Mouse (Mus musculus) urinary bladder, adult 18-20 months (tissue): Measurements from ENCODE around the gene Csdc2.
"Not testable (repeated sequence)": the region's sequence is repeated elsewhere in the genome, so short reads cannot be mapped to it uniquely, and the experiment has no call there.

Experiments used
- DNase-seq, 2 experiments: peaks; one replicate each; pipeline ENCODE4 v3.0.0; 2022; ENCODE audit warnings: low spot score in 2 of 2, mixed read lengths in 2 of 2

Gene Csdc2

GRCm38 (mm10) chr15:81955414-81955813 lies 18.9 kb downstream of the Csdc2 start:
- no peak for DNase-seq

GRCm38 (mm10) chr15:81956457-81956856 lies 19.9 kb downstream of the Csdc2 start:
- no peak for DNase-seq

- no peak for DNase-seq
Observed at GRCm38 (mm10) chr15:81957598-81957997, 21.0 kb downstream of the Csdc2 start.

GRCm38 (mm10) chr15:81958906-81959305 lies 22.3 kb downstream of the Csdc2 start:
- DNase-seq, result no peak

- DNase-seq, result peak; percentile 96 to 97
Observed at GRCm38 (mm10) chr15:81960171-81961077, 23.9 kb downstream of the Csdc2 start, which contains the start of gene Pmm1. Pmm1 (minus strand) TSS chr15:81960930.

- DNase-seq, result no peak
Observed at GRCm38 (mm10) chr15:81961078-81961451, 24.5 kb downstream of the Csdc2 start.

GRCm38 (mm10) chr15:81964262-81964661 lies 27.7 kb downstream of the Csdc2 start:
- no peak for DNase-seq

- no peak for DNase-seq
Observed at GRCm38 (mm10) chr15:81964980-81965545, 28.5 kb downstream of the Csdc2 start.

- DNase-seq, result no peak
Observed at GRCm38 (mm10) chr15:81966062-81966829, 29.7 kb downstream of the Csdc2 start.

GRCm38 (mm10) chr15:81967821-81968220 lies 31.3 kb downstream of the Csdc2 start:
- DNase-seq, result no peak

GRCm38 (mm10) chr15:81968447-81968846 lies 31.9 kb downstream of the Csdc2 start:
- no peak for DNase-seq

- no peak for DNase-seq
Observed at GRCm38 (mm10) chr15:81969173-81969572, 32.6 kb downstream of the Csdc2 start.

- DNase-seq, result not testable (repeated sequence)
Observed at GRCm38 (mm10) chr15:81969635-81970034, 33.1 kb downstream of the Csdc2 start.

- not testable (repeated sequence) for DNase-seq
Observed at GRCm38 (mm10) chr15:81970498-81970897, 33.9 kb downstream of the Csdc2 start.

GRCm38 (mm10) chr15:81975156-81975555 lies 38.6 kb downstream of the Csdc2 start:
- not testable (repeated sequence) for DNase-seq

GRCm38 (mm10) chr15:81980321-81980720 lies 43.8 kb downstream of the Csdc2 start, which contains the start of gene 1700029P11Rik:
1700029P11Rik (plus strand) TSS chr15:81980540.
- no peak for DNase-seq

- DNase-seq, result no peak
Observed at GRCm38 (mm10) chr15:81982173-81982572, 45.6 kb downstream of the Csdc2 start.

- DNase-seq, result no peak
Observed at GRCm38 (mm10) chr15:81985267-81986161, 49.0 kb downstream of the Csdc2 start.

GRCm38 (mm10) chr15:81987646-81988045 lies 51.1 kb downstream of the Csdc2 start, which contains the start of gene Xrcc6:
Xrcc6 (plus strand) TSS chr15:81987835.
- DNase-seq, result no peak

- peak; percentile 64 to 76 for DNase-seq
Observed at GRCm38 (mm10) chr15:81989371-81990062, 53.0 kb downstream of the Csdc2 start.
